Mouse (Mus musculus): ENCODE results near the gene Lcorl.
"Not testable (repeated sequence)": the region's sequence is repeated elsewhere in the genome, so short reads cannot be mapped to it uniquely, and the experiment has no call there.

Gene Lcorl

DNA sequence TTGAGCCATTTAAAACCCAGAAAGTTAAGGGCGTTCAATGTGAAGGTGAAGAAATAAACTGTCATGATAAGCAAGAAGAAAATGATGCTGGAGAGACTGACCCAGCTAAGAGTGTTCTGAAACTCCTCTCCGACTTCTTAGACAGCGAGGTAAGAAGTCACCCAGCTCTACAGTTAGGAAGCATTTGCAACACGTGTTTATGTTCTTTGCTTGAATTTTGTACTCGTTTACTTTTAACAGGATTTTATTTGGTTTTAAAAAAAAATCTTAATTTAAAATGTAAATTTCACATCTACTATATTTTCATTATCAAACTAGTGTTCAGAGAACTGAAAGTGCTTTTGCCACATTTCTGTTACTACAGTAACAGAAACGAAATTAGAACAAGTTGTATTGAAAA is 165.7 kb downstream of the Lcorl start:
- DNase-seq: no peak

GRCm38 (mm10) chr5:45690802-45691201 is 166.6 kb downstream of the Lcorl start:
- DNase-seq: no peak

- DNase-seq: no peak
Observed at GRCm38 (mm10) chr5:45689152-45689551, 168.3 kb downstream of the Lcorl start.

DNA sequence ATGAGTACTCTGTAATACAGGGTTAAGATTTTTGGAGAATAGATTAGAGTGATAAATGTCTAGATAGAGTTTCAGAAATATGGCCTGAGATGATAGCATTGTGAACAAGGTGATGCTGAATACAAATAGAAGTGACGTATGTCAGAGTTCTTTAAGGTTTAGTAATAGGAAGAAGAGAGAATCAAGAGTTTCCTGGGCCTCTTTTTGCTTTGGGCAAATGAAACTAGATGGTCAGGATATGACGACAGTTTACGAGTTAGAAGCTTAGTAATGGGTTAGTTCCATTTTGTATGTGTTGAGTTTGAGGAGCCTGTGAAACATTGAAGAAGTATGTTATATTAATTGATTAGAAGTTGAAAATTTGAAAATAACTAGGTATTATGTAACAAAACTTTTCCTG is 171.2 kb downstream of the Lcorl start:
- no peak for DNase-seq

DNA sequence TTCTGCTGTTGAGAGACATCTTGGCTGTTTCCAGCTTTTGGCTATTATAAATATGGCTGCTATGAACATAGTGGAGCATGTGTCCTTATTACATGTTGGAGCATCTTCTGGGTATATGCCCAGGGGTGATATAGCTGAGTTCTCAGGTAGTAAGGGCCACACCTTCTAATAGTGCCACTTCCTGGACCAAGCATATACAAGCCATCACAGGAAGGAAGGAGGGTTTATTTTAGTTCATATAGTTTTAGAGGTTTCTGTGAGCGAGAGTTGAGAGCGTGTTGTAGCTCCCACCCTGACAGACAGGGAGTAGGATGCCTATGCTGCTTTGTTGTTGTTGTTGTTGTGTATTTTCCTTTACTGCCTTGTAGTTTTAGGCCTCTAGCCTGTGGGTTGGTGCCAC is 172.2 kb downstream of the Lcorl start:
- no peak for DNase-seq

DNA sequence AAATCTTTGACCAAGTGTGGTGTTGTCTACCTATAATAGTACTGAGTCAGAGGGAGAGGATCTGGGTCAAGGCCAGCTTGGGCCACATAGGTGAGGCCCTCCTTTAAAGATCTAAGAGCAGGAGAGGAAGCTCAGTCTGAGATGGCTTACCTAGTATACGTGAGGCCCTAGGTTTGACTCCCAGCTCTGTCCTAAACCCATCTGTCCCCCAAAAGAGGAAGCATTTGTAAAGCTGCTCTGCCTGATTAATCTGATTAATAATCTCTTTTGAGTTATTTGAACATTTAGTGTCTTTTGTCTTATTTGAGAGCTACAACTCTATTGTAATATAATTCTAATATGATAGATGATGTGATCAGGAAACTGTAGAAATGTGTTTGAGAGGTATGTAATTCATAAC is 174.0 kb downstream of the Lcorl start:
- no peak for DNase-seq

GRCm38 (mm10) chr5:45679955-45680354 is 177.5 kb downstream of the Lcorl start:
- DNase-seq: no peak

GRCm38 (mm10) chr5:45677639-45678038 is 179.8 kb downstream of the Lcorl start:
- no peak for DNase-seq

DNA sequence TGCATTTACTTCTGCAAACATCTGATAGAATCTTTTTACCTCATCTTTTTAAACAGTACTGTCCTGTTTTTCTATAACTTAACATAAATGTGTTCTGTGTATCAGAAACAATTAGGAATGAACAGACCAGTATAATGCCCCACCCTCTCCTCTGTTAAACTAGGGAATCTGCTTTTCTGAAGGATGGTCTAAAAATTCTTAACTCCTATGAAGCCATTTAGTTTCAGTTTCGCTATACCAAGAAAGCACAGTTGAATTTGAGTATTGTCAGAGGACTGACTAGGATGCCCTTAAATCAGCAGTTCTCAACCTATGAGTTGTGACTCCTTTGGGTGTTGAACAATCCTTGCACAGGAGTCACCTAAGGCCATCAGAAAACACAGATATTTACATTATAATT is 182.4 kb downstream of the Lcorl start:
- no peak for DNase-seq

- DNase-seq: no peak
Observed at GRCm38 (mm10) chr5:45670894-45671494, 186.4 kb downstream of the Lcorl start.

DNA sequence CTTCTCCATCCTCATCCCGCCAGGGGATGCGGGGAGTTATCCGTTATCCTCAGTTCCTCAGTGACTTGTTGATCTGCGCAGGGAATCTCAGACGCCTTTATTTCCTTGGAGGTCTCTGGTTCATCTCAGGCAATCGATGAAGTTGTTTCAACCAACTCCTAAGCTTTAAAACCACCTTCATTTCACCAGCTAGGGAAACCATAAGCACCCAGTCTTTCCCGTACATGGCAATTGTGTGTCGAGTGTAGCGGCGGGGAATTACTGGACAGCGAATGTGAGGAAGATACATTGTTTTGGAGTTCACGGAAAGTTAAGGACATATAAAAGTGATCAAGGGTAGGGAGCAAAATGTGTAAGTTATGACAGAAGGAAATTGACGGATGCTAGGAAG is 187.1 kb downstream of the Lcorl start:
- DNase-seq: no peak

DNA sequence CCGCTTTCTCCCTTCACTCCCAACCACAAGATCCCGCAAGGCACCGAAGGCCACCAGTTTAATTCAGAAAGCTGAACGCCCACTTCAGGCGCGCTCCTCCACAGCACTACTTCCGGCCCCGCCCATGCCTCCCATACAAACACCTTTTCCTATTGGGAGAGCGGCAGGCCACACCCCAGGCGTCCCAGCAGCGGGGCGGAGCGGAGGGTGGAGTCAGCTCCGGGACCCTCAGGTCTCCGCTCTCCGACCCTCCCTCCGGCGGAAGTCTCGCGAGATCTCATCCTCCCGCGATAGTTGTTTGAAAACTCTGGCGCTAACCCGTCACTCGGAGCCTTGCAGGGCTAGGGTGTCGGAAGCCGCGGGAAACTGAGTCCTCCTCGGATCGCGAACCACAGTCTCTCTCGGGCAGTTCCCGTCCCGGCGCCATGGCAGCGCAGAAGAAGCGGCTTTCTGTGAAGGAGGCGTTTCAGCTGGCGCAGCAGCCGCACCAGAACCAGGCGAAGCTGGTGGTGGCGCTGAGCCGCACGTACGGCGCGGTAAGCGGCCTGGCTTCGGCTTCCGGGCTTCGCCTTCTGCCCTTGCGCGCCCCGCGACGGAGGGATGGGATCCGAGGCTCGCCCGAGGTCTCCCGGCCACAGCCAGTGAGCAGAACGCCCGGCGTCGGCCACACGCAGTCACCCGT is 187.7 kb downstream of the Lcorl start, which contains the start of gene Ncapg:
TSS of gene Ncapg (plus strand) at position 322 of the 682 bp plus-strand sequence.
- peak; percentile 99 for DNase-seq

GRCm38 (mm10) chr5:45669234-45669597 is 188.2 kb downstream of the Lcorl start:
- no peak for DNase-seq

GRCm38 (mm10) chr5:45668831-45669230 is 188.6 kb downstream of the Lcorl start:
- no peak for DNase-seq

DNA sequence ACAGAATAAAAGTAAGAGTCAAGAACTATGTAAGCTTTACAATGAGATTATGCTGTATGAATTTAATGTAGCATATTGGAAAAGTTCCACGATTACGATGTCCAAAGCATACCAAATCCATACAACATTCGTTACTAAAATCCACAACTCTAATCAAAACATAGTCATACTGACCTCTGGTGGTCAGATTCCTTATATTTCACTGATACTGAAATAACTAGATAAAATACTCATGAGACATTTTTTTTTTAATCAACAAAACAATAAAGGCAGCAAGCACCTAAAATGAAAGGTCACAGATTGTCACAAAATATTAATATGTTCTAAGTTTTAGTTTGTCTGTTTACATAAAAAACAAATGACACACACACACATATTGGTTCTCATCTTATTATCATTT is 189.1 kb downstream of the Lcorl start:
- peak; percentile 69 for DNase-seq

- DNase-seq: not testable (repeated sequence)
Observed at GRCm38 (mm10) chr5:45658406-45658805, 199.0 kb downstream of the Lcorl start.

- peak; percentile 72 for DNase-seq
Observed at GRCm38 (mm10) chr5:45651026-45651703, 206.2 kb downstream of the Lcorl start.

Measured in kidney, adult 9 months (tissue).